In genomic region chr7:82338532-82338931, GRCm38 (mm10) we compare ENCODE assay signal across 21 mouse cellular contexts. TPM values are rescaled to one million over a fixed set of nuclear protein-coding genes. Genes with fewer than 3 reads are reported as not detected.
DNase-seq lines count a peak whose midpoint lies in the region; ATAC-seq and TF ChIP-seq lines count a peak whose summit lies in the region.
"Had no signal": no experiment of that assay in that cellular context is flagged by ENCODE, and none has a peak within 500 bp of the region (broad histone marks: within the 10 kb centered on the region; RNA-seq: fewer than 3 reads in every experiment).

No protein-coding gene starts in this region.

- ATAC-seq in granulocyte monocyte progenitor cell, adult 5-6 weeks (replicated peaks; ENCODE audit: poor library complexity, severe bottlenecking) = no peak
- ATAC-seq: activated CD4-positive, CD25-positive, alpha-beta regulatory T cell, adult 4 months; CD4-positive, CD25-positive, alpha-beta regulatory T cell, adult 4 months; forebrain, embryonic 13.5 days; inflammation-experienced regulatory T-cells, adult 6 months; liver, postnatal 0 days had no signal

- H3K4me3 ChIP-seq in gastrocnemius, adult 2 months = no peak overlapping the region
- H3K4me3 ChIP-seq in left cerebral cortex, adult 2 months = no peak overlapping the region
- H3K4me3 ChIP-seq in ES-Bruce4 (ENCODE audit: low read depth, low read length) = no peak overlapping the region
- H3K4me3 ChIP-seq: forebrain, embryonic 13.5 days; limb, embryonic 15.5 days had no signal

- no peak for DNase-seq in gastrocnemius, adult 2 months
- DNase-seq in gastrocnemius, postnatal 36 days = no peak
- no peak for DNase-seq in left cerebral cortex, adult 2 months (ENCODE audit: extremely low spot score in 1 of 2, low spot score in 2 of 2)
- no peak for DNase-seq in left cerebral cortex, postnatal 10 days (ENCODE audit: extremely low spot score in 1 of 2, low spot score in 2 of 2)
- no peak for DNase-seq in brain, embryonic 14.5 days (ENCODE audit: low read depth)
- DNase-seq in layer of hippocampus, postnatal 25 days (ENCODE audit: extremely low spot score in 1 of 2, low spot score in 1 of 2) = no peak
- DNase-seq: adrenal gland, postnatal 14 days; cerebellum, adult 11 months; gastrocnemius, postnatal 10 days; kidney, postnatal 4 days; liver, postnatal 0 days; lung, postnatal 4 days; right cerebral cortex, postnatal 4 days; thymus, postnatal 25 days had no signal

- TF ChIP-seq POLR2A in ES-Bruce4 (IDR thresholded peaks at IDR 0.05; ENCODE audit: insufficient read depth, low read length) = no peak
- TF ChIP-seq POLR2A in brain, embryonic 14.5 days (IDR thresholded peaks at IDR 0.05; ENCODE audit: borderline replicate concordance, extremely low read depth, insufficient read depth, insufficient read length, poor library complexity, severe bottlenecking) = no peak

- no peak for TF ChIP-seq EP300 in ES-Bruce4 (IDR thresholded peaks at IDR 0.05; ENCODE audit: insufficient read depth, low read depth, low read length)

- H3K9me3 ChIP-seq in ES-Bruce4 (replicated peaks; ENCODE audit: control insufficient read depth, insufficient read depth, low read length, poor library complexity, severe bottlenecking) = no peaks in the 10 kb centered on the region
- H3K9me3 ChIP-seq: forebrain, embryonic 13.5 days; limb, embryonic 15.5 days had no signal

- H3K36me3 ChIP-seq in ES-Bruce4 (ENCODE audit: control insufficient read depth, insufficient read depth, low read length, poor library complexity, severe bottlenecking) = no peaks in the 10 kb centered on the region
- H3K36me3 ChIP-seq: limb, embryonic 15.5 days had no signal

- peaks cover 10% of the 10 kb centered on the region for H3K27me3 ChIP-seq in ES-Bruce4 (ENCODE audit: control insufficient read depth, insufficient read depth, low read length, poor library complexity, severe bottlenecking)

- intact Hi-C loops in gastrocnemius, adult 2 months (cut with DNase I) = no loop called here
- intact Hi-C loops in gastrocnemius, postnatal 36 days (cut with DNase I) = no loop called here
- intact Hi-C loops in left cerebral cortex, adult 2 months (cut with DNase I) = no loop called here
- intact Hi-C loops in left cerebral cortex, postnatal 10 days (cut with DNase I) = no loop called here

- no peak overlapping the region for H3K9ac ChIP-seq in ES-Bruce4 (ENCODE audit: low read depth, poor library complexity, severe bottlenecking)
- H3K9ac ChIP-seq: forebrain, embryonic 13.5 days; limb, embryonic 15.5 days; liver, postnatal 0 days had no signal

- TF ChIP-seq CTCF in gastrocnemius, adult 2 months (IDR thresholded peaks at IDR 0.05) = peak; percentile 18; the same call in 1 of the 2 replicates
- TF ChIP-seq CTCF in left cerebral cortex, adult 2 months (IDR thresholded peaks at IDR 0.05) = peak; percentile 8; the same call in 1 of the 2 replicates
- TF ChIP-seq CTCF in ES-Bruce4 (IDR thresholded peaks at IDR 0.05; ENCODE audit: low read depth, low read length) = peak; percentile 42
- peak; percentile 20; the same call in 1 of the 2 replicates for TF ChIP-seq CTCF in brain, embryonic 14.5 days (IDR thresholded peaks at IDR 0.05; ENCODE audit: borderline replicate concordance, extremely low read depth, insufficient read depth, insufficient read length)

- H3K27ac ChIP-seq in gastrocnemius, adult 2 months = no peak overlapping the region
- H3K27ac ChIP-seq in left cerebral cortex, adult 2 months = no peak overlapping the region
- no peak overlapping the region for H3K27ac ChIP-seq in ES-Bruce4 (ENCODE audit: insufficient read depth, low read length)
- H3K27ac ChIP-seq: forebrain, embryonic 13.5 days; limb, embryonic 15.5 days had no signal

- H3K4me1 ChIP-seq in ES-Bruce4 (ENCODE audit: control insufficient read depth, insufficient read depth, low read length) = no peaks in the 10 kb centered on the region

RNA-seq across cellular contexts. Expression of gene Adamtsl3, which starts 3.0 kb away (rescaled TPM):
- total RNA-seq in gastrocnemius, adult 2 months (2021) = 1 to 10 TPM; 4.3 to 7.8 TPM
- 1 to 10 TPM; 2.3 to 4.5 TPM for total RNA-seq in gastrocnemius, postnatal 36 days (2021)
- 1 to 10 TPM in 1 of 2 experiments, under 1 TPM in 1; 0.97 to 2.0 TPM for total RNA-seq in left cerebral cortex, adult 2 months (2021)
- total RNA-seq in left cerebral cortex, postnatal 10 days (2021) = 1 to 10 TPM; 1.6 to 3.1 TPM
- 0.24 and 0.34 TPM in 2 replicates for polyA plus RNA-seq in ES-Bruce4 (2011; ENCODE audit: insufficient read depth, insufficient read length, low read depth, missing spikeins)
- polyA plus RNA-seq in brain, embryonic 14.5 days (2012; rRNA removed) = 0.54 and 0.92 TPM in 2 replicates
- total RNA-seq in granulocyte monocyte progenitor cell, adult 5-6 weeks (2014; fragmentation: Nextera tagmentation) = 0.21 TPM in 1 of 2 replicates, not detected in the other
- total RNA-seq in granulocyte monocyte progenitor cell, adult 5-6 weeks (2017) = not detected in 2 replicates
- total RNA-seq in layer of hippocampus, postnatal 25 days (2021) = 1 to 10 TPM; 1.5 to 1.8 TPM
- polyA plus RNA-seq: CD4-positive, CD25-positive, alpha-beta regulatory T cell, adult 4 months had no signal
